Mouse (Mus musculus) cerebellum, postnatal 14 days (tissue): ENCODE results near the gene Gm11084.
"Not testable (repeated sequence)": the region's sequence is repeated elsewhere in the genome, so short reads cannot be mapped to it uniquely, and the experiment has no call there.

Experiments used
- DNase-seq, 2 experiments: peaks; one replicate each; pipeline ENCODE4 v3.0.0; 2021; ENCODE audit warnings: mixed read lengths in 2 of 2

The Gm11084 gene

GRCm38 (mm10) chr2:72994165-72994564, 7.6 kb upstream of the Gm11084 start:
- DNase-seq: no peak

DNA sequence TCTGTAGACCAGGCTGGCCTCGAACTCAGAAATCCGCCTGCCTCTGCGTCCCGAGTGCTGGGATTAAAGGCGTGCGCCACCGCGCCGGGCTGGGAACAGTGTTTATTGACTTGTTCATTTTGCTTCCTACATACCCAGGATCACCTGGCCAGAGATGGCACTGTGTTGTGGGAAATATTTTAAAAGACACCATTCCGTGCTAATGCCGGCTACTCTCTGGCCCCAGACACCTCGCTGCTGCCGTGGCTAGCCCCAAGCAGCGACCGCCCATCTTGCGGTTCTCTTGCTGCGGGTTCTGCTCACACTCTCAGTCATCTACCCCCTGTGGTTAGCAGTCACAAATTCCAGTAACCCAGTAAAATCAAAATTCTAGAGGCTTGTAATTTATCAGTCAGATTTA, 6.0 kb upstream of the Gm11084 start:
- DNase-seq: no peak

- not testable (repeated sequence) for DNase-seq
These were observed 2.4 kb upstream of the Gm11084 start for GRCm38 (mm10) chr2:72988945-72989344.

- no peak for DNase-seq
These were observed 1.0 kb downstream of the Gm11084 start for GRCm38 (mm10) chr2:72985516-72985915.

DNA sequence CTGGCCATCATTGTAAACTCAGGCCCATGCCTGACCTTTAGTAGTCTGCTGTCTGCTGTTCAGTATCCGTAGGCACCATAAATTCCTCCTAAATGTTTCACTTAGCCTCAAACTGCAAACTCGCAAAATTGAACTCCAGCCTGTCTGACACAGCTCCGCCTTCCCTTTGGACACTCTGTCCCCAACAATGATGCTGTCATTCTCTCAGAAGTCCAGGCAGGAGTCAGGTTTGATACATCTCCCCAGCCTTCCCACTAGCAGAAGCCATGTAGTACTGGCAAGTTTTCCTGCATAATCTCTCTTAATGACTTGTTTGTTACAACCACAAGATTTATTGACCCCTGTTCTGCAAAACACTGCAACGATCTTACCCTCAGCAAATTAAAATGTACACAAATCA, 1.7 kb downstream of the Gm11084 start:
- no peak for DNase-seq

- DNase-seq: peak in 1 of 2 experiments; percentile 42
These were observed 3.3 kb downstream of the Gm11084 start for GRCm38 (mm10) chr2:72983211-72983610.

DNA sequence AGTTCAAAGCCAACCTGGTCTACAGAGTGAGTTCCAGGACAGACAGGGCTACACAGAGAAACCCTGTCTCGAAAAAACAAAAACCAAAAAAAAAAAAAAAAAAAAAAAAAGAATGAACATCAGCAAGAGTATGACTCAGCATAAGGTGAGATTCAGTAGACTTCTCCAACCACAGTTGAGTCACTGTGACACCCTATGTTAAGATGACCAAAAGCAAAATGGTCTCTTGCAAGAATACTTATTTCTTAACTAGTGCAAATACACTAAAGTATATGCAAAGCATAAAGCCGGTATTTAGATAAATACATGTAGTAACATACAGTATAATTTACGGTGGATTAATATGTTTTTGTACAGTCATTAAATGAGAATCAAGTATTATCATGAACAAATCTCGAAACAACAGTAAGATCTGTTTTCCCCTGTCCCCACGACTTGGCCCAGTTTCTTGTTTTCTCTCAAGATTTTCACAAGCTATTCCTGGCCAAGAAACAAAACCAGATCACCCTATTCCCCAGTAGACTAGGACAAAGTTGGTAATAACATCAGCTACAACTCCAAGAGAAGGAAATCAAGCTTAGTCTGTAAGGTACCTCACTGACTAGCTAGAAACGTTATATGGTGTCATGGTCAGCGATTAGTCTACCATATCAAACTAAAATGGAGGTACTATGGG, 4.3 kb downstream of the Gm11084 start:
- DNase-seq: no peak

- DNase-seq: no peak
These were observed 4.9 kb downstream of the Gm11084 start for GRCm38 (mm10) chr2:72981441-72982109.

DNA sequence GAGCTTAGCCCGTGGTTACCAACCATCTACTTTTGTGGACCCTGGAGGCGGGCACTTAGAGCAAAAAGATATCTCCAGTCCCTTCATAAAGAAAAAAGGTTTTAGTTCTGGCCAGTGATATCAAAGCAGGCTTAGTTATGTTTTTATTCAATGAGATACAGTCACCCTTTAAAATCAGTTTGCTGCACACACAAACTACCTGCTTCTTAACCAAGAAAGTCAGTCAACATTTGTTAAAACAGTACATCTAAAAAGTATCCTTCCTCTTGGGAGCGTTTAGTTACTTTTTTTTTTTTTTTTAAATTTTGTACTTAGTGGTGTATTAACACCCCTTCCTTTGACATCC, 5.5 kb downstream of the Gm11084 start:
- no peak for DNase-seq

GRCm38 (mm10) chr2:72980337-72981074, 6.0 kb downstream of the Gm11084 start, which contains the start of gene Sp3:
TSS of gene Sp3 (minus strand) at chr2:72980446.
- DNase-seq: peak; percentile 97 to 98

GRCm38 (mm10) chr2:72979659-72980071, 6.9 kb downstream of the Gm11084 start:
- DNase-seq: peak; percentile 87 to 90

GRCm38 (mm10) chr2:72978901-72979658, 7.4 kb downstream of the Gm11084 start:
- DNase-seq: peak; percentile 91 to 94

DNA sequence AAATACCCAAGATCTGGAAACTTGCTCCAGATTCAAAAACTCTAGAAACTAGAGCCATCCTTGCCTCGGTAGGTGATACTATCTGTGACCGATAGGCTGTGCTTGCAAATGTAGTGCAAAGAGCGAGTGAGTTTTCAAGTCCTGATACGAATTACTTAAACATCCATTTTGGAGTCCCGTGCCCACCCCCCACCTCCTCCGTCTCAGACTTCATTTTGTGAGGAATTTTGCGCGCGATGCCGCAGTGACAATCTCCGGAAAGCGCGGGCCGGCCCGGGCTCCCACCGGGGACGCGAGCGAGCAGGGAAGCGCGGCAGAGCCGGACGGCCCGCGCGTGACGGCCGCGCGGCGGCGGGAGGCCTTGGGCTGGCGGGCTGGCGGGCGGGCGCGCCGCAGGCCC, 8.0 kb downstream of the Gm11084 start:
- DNase-seq: peak in 1 of 2 experiments; percentile 75

GRCm38 (mm10) chr2:72977272-72977671, 9.2 kb downstream of the Gm11084 start:
- no peak for DNase-seq

- DNase-seq: no peak
These were observed 10.5 kb downstream of the Gm11084 start for GRCm38 (mm10) chr2:72976036-72976435.

DNA sequence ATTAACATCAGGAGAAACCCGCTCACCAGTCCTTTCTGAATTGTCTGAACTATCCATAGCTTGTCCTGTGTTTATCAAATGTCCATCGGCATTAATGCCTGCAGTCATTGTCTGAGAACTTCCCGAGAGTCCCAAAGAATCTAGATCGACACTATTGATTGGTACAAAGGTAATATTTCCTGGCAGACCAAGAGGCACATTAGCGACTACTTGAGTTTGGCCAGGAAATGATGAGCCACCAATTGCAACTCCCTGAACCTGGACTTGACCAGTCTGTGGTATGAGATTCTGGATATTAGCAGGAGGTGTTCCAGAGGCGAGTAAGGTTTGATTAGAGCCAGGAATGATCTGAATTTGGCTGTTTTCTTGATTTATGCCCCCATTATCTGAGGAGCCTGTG, 15.7 kb downstream of the Gm11084 start:
- DNase-seq: no peak

DNA sequence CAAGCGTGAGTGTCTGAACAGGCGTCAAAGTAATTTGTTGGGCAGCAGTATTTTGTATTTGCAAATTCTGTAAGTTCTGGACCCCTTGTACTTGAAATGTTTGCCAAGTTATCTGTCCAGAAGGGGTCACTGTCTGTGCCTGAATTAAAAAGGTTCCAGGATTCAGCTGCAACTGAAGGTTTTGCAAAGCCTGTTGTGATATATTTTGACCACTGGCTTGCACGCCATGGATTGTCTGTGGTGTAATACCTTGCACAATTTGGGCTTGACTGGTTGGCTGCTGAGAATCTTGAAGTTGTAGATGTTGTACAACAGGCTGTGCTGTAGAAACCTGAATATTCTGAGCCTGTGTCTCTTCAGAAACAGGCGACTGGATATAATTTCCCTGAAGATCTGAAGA, 16.2 kb downstream of the Gm11084 start:
- no peak for DNase-seq

DNA sequence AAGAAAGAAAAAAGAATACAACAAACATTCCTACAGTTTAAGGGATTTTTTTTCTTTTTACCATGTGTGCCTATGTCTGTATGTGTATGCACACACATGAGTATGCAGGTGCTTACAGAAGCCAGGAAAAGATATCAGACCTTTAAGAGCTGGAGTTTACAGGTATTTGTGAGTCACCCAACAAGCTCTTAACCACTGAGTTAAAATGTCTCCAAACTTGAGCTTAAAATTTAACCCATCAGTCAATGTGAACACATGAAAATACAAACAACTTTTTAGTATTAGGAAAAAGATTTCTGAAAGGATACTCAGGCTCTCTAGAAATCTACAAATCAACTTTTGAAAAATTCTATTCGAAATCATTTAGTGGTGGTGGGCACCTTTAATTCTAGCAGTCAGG, 18.0 kb downstream of the Gm11084 start:
- no peak for DNase-seq

DNA sequence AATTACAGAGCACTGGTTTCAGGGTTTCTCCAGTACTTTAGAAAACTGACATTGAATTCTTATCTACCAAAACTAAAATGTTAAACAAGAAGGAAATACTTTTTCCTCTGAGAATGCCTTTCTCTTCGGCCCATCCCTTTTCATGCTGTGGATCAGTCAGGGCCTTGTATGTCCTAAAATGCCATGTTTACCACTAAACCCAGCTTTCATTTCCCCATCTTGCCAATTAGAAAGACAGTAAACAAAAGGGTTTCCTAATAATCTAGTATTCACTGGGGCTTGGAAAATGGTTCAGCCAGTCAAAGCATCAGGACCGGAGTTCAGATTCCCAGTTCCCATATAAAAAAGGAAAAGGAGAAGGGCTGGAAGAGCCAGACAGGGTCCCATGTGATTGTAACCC, 21.1 kb downstream of the Gm11084 start:
- DNase-seq: no peak

DNA sequence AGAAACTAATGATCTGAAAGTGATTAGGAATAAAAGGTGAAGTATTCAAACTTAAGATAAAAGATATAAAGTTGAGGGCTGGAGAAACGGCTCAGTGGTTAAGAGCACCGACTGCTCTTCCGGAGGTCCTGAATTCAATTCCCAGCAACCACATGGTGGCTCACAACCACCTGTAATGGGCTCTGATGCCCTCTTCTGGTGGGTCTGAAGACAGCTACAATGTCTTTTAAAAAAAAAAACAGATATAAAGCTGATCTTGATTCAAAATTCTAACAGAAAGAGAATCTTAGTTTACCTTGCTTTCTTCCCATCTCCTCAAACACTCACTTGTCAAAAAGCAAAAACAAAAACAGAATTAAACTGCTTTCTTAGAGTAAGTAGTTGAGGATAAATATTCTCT, 30.1 kb downstream of the Gm11084 start:
- DNase-seq: no peak

DNA sequence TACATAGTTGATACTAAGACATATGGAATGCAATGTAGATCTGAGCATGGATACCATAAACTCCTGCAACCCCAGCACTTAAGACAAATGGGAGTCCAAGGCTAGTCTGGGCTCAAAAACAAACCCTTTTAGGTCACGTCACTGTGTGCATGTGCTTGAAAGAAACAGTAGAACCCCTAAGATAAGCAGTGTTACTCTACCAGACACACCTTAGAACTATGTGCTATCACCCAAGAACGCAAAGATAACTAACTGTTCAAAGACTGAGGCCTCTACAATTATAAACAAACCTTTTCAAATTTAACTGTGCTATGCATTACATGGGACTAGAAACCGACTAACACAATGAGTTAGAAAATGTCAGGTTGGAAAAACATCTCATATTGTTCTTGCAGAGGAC, 33.5 kb downstream of the Gm11084 start:
- DNase-seq: no peak

DNA sequence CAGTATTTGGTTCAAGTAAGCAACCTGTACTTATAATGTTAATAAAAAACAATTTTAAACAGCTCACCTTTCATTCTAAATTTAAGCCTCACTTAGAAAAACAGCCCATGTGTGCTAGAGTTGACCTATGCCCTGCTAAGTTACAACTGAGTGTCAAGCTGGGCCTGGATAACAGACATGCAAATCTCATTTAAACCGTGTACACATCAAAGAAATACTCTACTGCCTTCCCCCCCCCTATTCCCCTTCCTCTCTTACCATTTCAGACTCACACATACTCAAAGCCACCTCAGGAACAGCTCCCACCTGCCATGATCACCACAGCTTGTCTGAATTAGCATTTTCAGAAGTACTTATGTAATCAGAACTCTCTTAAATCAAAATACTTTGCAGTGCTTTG, 50.6 kb downstream of the Gm11084 start:
- DNase-seq: no peak

DNA sequence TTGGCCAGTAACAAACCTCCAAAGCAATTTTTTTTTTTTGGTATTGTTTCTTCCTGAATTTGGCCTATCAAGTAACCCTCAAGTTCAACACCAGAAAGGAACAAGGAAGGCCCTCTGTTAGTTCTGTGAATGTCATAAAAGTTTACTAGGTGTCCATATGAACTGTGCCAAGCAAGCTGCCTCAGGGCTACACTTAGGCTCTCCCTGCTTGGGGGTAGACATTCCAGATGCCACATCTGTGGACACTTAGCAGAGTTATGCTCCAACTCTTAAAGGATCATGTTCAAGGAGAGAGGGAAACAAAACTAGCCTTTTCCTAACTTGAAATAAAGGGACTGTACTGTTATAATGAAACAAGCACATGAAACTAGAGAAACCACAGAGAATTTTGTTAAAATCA, 54.3 kb downstream of the Gm11084 start:
- DNase-seq: no peak
